Mouse (Mus musculus) embryonic facial prominence, embryonic 11.5 days (tissue): ENCODE data around the gene H6pd. TPM values are rescaled to one million over a fixed set of nuclear protein-coding genes. Genes with fewer than 3 reads are reported as not detected.

ENCODE experiments used
- ATAC-seq: fragments of 200-750 bp; cut with Nextera tagmentation; replicated peaks from 2 replicates; pipeline ENCODE4 v1.8.0; 2017; ENCODE audit warnings: low read depth; ENCODE audit not compliant: insufficient number of reproducible peaks, low FRiP score, low TSS enrichment
- DNase-seq: peaks from one replicate; pipeline ENCODE4 v3.0.0-alpha.2; 2015; ENCODE audit warnings: low spot score
- H3K27ac ChIP-seq: fragments of 300-500 bp; sonication (generic); replicated peaks from 2 replicates; pipeline ENCODE4 v1.5.1; 2014; ENCODE audit warnings: mild to moderate bottlenecking, low read depth, low read length, control low read depth
- H3K27me3 ChIP-seq: fragments of 300-500 bp; sonication (generic); 2 replicates; pipeline ENCODE4 v1.6.1; 2014; ENCODE audit warnings: mild to moderate bottlenecking, low read length, moderate library complexity, mixed read lengths; ENCODE audit not compliant: control insufficient read depth, insufficient read depth
- H3K36me3 ChIP-seq: fragments of 300-500 bp; sonication (generic); replicated peaks from 2 replicates; pipeline ENCODE4 v1.6.1; 2014; ENCODE audit warnings: low read depth, mild to moderate bottlenecking, low read length, moderate library complexity, mixed read lengths; ENCODE audit not compliant: control insufficient read depth, insufficient read depth
- H3K4me1 ChIP-seq: fragments of 300-500 bp; sonication (generic); 2 replicates; pipeline ENCODE4 v1.6.1; 2014; ENCODE audit warnings: low read length, mixed read lengths; ENCODE audit not compliant: control insufficient read depth, insufficient read depth
- H3K4me2 ChIP-seq: fragments of 300-500 bp; sonication (generic); 2 replicates; pipeline ENCODE4 v1.6.1; 2014; ENCODE audit warnings: low read depth, mild to moderate bottlenecking, control low read depth, low read length, moderate library complexity
- H3K4me3 ChIP-seq: fragments of 300-500 bp; sonication (generic); 2 replicates; pipeline ENCODE4 v1.5.1; 2014; ENCODE audit warnings: low read depth, low read length, control low read depth
- H3K9ac ChIP-seq: fragments of 300-500 bp; sonication (generic); replicated peaks from 2 replicates; pipeline ENCODE4 v1.6.1; 2014; ENCODE audit warnings: mild to moderate bottlenecking, control low read depth, low read length
- H3K9me3 ChIP-seq: fragments of 300-500 bp; sonication (generic); replicated peaks from 2 replicates; pipeline ENCODE4 v1.6.1; 2016; ENCODE audit warnings: mild to moderate bottlenecking, low read length, inconsistent platforms, mixed read lengths; ENCODE audit not compliant: control insufficient read depth
- WGBS: fragments of 180-500 bp; shearing (Covaris S2); extraction: QIAGEN DNeasy Blood & Tissue Kit; methylation state at CpG from one replicate; pipeline ENCODE4 v1.1.7; 2014; 5-methylcytosine and 5-hydroxymethylcytosine counted together
- polyA plus RNA-seq: library from polyadenylated mRNA; unstranded; fragments of >200 nt; fragmentation: Nextera tagmentation; extraction: Ambion mirVana; gene quantifications from 2 replicates; pipeline ENCODE4 v1.2.1, GENCODE M21; 2014

H6pd gene
- polyA plus RNA-seq, 1 experiment from 2014 or later = 3.2 TPM

GRCm38 (mm10) chr4:149996440-149996839 is 12.4 kb downstream of the H6pd start:
- Histone ChIP-seq H3K9me3 (no peaks in the 10 kb centered on the region), H3K27ac (no peak overlapping the region), H3K9ac (no peak overlapping the region), H3K27me3 (no peaks in the 10 kb centered on the region), H3K4me2 (no peak overlapping the region), H3K4me1 (no peaks in the 10 kb centered on the region), H3K4me3 (no peak overlapping the region), H3K36me3 (no peaks in the 10 kb centered on the region)
- 73% methylated on average over 7 of the region's 7 CpGs for WGBS
- DNase-seq (no peak), ATAC-seq (no peak)

GRCm38 (mm10) chr4:149995911-149996310 is 12.9 kb downstream of the H6pd start:
- no peak for ATAC-seq
- Histone ChIP-seq H3K4me3 (no peak overlapping the region), H3K27ac (no peak overlapping the region), H3K4me1 (no peaks in the 10 kb centered on the region; the same call in 1 of the 2 replicates), H3K27me3 (no peaks in the 10 kb centered on the region), H3K9me3 (no peaks in the 10 kb centered on the region), H3K36me3 (no peaks in the 10 kb centered on the region), H3K9ac (no peak overlapping the region), H3K4me2 (no peak overlapping the region)
- WGBS = 90% methylated on average over 7 of the region's 7 CpGs
- DNase-seq = no peak

GRCm38 (mm10) chr4:149994218-149994617 is 14.6 kb downstream of the H6pd start:
- DNase-seq = no peak
- Histone ChIP-seq H3K4me3 (no peak overlapping the region), H3K9ac (no peak overlapping the region), H3K4me2 (no peak overlapping the region), H3K4me1 (peaks cover 3% of the 10 kb centered on the region; the same call in 1 of the 2 replicates), H3K9me3 (no peaks in the 10 kb centered on the region), H3K27me3 (no peaks in the 10 kb centered on the region), H3K27ac (no peak overlapping the region), H3K36me3 (no peaks in the 10 kb centered on the region)
- 86% methylated on average over 10 of the region's 10 CpGs for WGBS
- no peak for ATAC-seq

GRCm38 (mm10) chr4:149992670-149993032 is 16.2 kb downstream of the H6pd start:
- Histone ChIP-seq H3K4me2 (no peak overlapping the region), H3K36me3 (no peaks in the 10 kb centered on the region), H3K9me3 (no peaks in the 10 kb centered on the region), H3K4me3 (no peak overlapping the region), H3K27me3 (no peaks in the 10 kb centered on the region), H3K4me1 (peaks cover 3% of the 10 kb centered on the region; the same call in 1 of the 2 replicates), H3K27ac (no peak overlapping the region), H3K9ac (no peak overlapping the region)
- DNase-seq (no peak), ATAC-seq (no peak)
- WGBS = 91% methylated on average over 8 of the region's 8 CpGs

GRCm38 (mm10) chr4:149991755-149992669 is 16.8 kb downstream of the H6pd start:
- no peaks in the 10 kb centered on the region for H3K9me3 ChIP-seq
- H3K9ac ChIP-seq = no peak overlapping the region
- H3K27me3 ChIP-seq = no peaks in the 10 kb centered on the region
- H3K4me2 ChIP-seq = no peak overlapping the region
- no peak overlapping the region for H3K27ac ChIP-seq
- no peaks in the 10 kb centered on the region for H3K36me3 ChIP-seq
- no peak for DNase-seq
- 79% methylated on average over 13 of the region's 13 CpGs for WGBS
- H3K4me3 ChIP-seq = no peak overlapping the region
- no peak for ATAC-seq
- H3K4me1 ChIP-seq = peaks cover 3% of the 10 kb centered on the region; the same call in 1 of the 2 replicates

- H3K4me1 ChIP-seq = peaks cover 3% of the 10 kb centered on the region; the same call in 1 of the 2 replicates
- H3K9ac ChIP-seq = no peak overlapping the region; the same call in 1 of the 2 replicates
- H3K4me2 ChIP-seq = no peak overlapping the region
- ATAC-seq (no peak), DNase-seq (no peak)
- WGBS = 27% methylated on average over 9 of the region's 9 CpGs
- no peaks in the 10 kb centered on the region for H3K27me3 ChIP-seq
- H3K36me3 ChIP-seq = no peaks in the 10 kb centered on the region
- no peak overlapping the region for H3K27ac ChIP-seq
- no peaks in the 10 kb centered on the region for H3K9me3 ChIP-seq
- no peak overlapping the region for H3K4me3 ChIP-seq
These were observed 17.7 kb downstream of the H6pd start for GRCm38 (mm10) chr4:149990954-149991633.

GRCm38 (mm10) chr4:149990212-149990953 is 18.4 kb downstream of the H6pd start:
- H3K4me1 ChIP-seq = peaks cover 3% of the 10 kb centered on the region; the same call in 1 of the 2 replicates
- H3K9ac ChIP-seq = no peak overlapping the region; the same call in 1 of the 2 replicates
- no peaks in the 10 kb centered on the region for H3K36me3 ChIP-seq
- peak; percentile 53; the same call in 1 of the 2 replicates for ATAC-seq
- H3K27ac ChIP-seq = no peak overlapping the region
- H3K9me3 ChIP-seq = no peaks in the 10 kb centered on the region
- peak; percentile 43 for DNase-seq
- WGBS = 7% methylated on average over 8 of the region's 8 CpGs
- no peak overlapping the region for H3K4me2 ChIP-seq
- no peaks in the 10 kb centered on the region for H3K27me3 ChIP-seq
- H3K4me3 ChIP-seq = no peak overlapping the region
